Mouse (Mus musculus) lung, postnatal 0 days (tissue): ENCODE measurements around the gene Atxn7l1. TPM values are rescaled to one million over a fixed set of nuclear protein-coding genes. Genes with fewer than 3 reads are reported as not detected.
A peak's percentile ranks its signal among the peaks of the same experiment; 100 is the strongest.

Source experiments
- ATAC-seq: fragments of 200-750 bp; cut with Nextera tagmentation; 2 replicates; pipeline ENCODE4 v1.8.0; 2017; ENCODE audit warnings: moderate library complexity
- DNase-seq: peaks from one replicate; pipeline ENCODE4 v3.0.0-alpha.2; 2016; ENCODE audit warnings: low spot score
- H3K27ac ChIP-seq: fragments of 300-500 bp; sonication (generic); 2 replicates; pipeline ENCODE4 v1.5.1; 2014; ENCODE audit warnings: antibody characterized with exemption, mild to moderate bottlenecking, low read length, mixed read lengths
- H3K27me3 ChIP-seq: fragments of 300-500 bp; sonication (generic); replicated peaks from 2 replicates; pipeline ENCODE4 v1.6.1; 2014; ENCODE audit warnings: low read length, mixed read lengths; ENCODE audit not compliant: insufficient read depth
- H3K36me3 ChIP-seq: fragments of 300-500 bp; sonication (generic); 2 replicates; pipeline ENCODE4 v1.6.1; 2014; ENCODE audit warnings: low read length, mixed read lengths; ENCODE audit not compliant: insufficient read depth
- H3K4me1 ChIP-seq: fragments of 300-500 bp; sonication (generic); 2 replicates; pipeline ENCODE4 v1.6.1; 2014; ENCODE audit warnings: antibody characterized with exemption, low read depth, low read length, mixed read lengths; ENCODE audit not compliant: insufficient read depth
- H3K4me2 ChIP-seq: fragments of 300-500 bp; sonication (generic); replicated peaks from 2 replicates; pipeline ENCODE4 v1.6.1; 2014; ENCODE audit warnings: low read depth, mild to moderate bottlenecking, low read length, moderate library complexity, mixed read lengths
- H3K4me3 ChIP-seq: fragments of 300-500 bp; sonication (generic); 2 replicates; pipeline ENCODE4 v1.5.1; 2014; ENCODE audit warnings: low read depth, low read length
- H3K9ac ChIP-seq: fragments of 300-500 bp; sonication (generic); replicated peaks from 2 replicates; pipeline ENCODE4 v1.6.1; 2014; ENCODE audit warnings: low read depth, mild to moderate bottlenecking
- H3K9me3 ChIP-seq: fragments of 300-500 bp; sonication (generic); 2 replicates; pipeline ENCODE4 v1.6.1; 2016; ENCODE audit warnings: low read length, mixed read lengths
- CTCF ChIP-seq: IDR thresholded peaks from 2 replicates; pipeline ENCODE4 v1.5.1; 2016; ENCODE audit warnings: antibody characterized with exemption, mild to moderate bottlenecking
- EP300 ChIP-seq: IDR thresholded peaks from 2 replicates; pipeline ENCODE4 v1.6.1; 2016; ENCODE audit warnings: antibody characterized with exemption, mild to moderate bottlenecking, control low read depth
- WGBS: fragments of 180-500 bp; shearing (Covaris S2); extraction: QIAGEN DNeasy Blood & Tissue Kit; methylation state at CpG from one replicate; pipeline ENCODE4 v1.1.7; 2014; 5-methylcytosine and 5-hydroxymethylcytosine counted together
- polyA plus RNA-seq: library from polyadenylated mRNA; unstranded; fragments of >200 nt; fragmentation: Nextera tagmentation; extraction: Ambion mirVana; gene quantifications from 2 replicates; pipeline ENCODE4 v1.2.1, GENCODE M21; 2015

Atxn7l1 gene
- polyA plus RNA-seq, 1 experiment from 2014 or later, result 10.2 TPM

DNA sequence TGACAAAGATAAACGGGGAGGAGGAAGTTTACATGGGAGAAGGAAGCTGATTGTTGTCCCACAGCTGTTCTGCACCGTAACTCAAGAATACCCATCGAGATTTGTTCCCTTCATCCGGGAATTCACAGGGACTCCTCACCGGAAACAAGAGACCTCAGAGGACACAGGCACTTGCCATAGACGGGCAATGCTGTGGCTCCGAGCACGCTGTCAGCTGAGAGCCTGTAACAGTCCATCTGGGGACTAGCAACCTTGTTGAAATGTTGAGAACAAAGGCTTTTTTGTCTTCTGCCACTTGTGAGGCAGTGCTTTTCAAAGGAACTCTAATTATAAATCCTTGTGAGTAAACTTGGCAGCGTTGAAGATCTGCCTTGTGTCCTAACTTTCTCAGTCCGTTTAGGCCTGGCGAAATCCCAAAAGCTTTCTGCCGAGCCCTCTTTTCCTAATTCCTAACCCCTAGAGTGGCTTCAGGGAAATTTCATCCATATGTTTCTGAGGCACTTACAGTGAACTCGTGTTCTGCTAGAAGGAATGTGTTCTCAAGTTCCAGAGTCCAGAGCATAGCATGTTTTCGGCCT is 36.5 kb upstream of the Atxn7l1 start:
- H3K4me1 ChIP-seq, result no peaks in the 10 kb centered on the region; the same call in 1 of the 2 replicates
- peak overlapping the region; percentile 51 for H3K27ac ChIP-seq
- ATAC-seq (peak; percentile 88), DNase-seq (peak; percentile 85)
- no peak overlapping the region for H3K4me3 ChIP-seq
- TF ChIP-seq CTCF, result no peak
- peak; percentile 71 for TF ChIP-seq EP300
- H3K4me2 ChIP-seq, result no peak overlapping the region
- no peak overlapping the region for H3K9ac ChIP-seq
- no peaks in the 10 kb centered on the region for H3K9me3 ChIP-seq
- H3K27me3 ChIP-seq, result no peaks in the 10 kb centered on the region
- H3K36me3 ChIP-seq, result no peaks in the 10 kb centered on the region
- WGBS, result 3% methylated on average over 14 of the region's 14 CpGs

DNA sequence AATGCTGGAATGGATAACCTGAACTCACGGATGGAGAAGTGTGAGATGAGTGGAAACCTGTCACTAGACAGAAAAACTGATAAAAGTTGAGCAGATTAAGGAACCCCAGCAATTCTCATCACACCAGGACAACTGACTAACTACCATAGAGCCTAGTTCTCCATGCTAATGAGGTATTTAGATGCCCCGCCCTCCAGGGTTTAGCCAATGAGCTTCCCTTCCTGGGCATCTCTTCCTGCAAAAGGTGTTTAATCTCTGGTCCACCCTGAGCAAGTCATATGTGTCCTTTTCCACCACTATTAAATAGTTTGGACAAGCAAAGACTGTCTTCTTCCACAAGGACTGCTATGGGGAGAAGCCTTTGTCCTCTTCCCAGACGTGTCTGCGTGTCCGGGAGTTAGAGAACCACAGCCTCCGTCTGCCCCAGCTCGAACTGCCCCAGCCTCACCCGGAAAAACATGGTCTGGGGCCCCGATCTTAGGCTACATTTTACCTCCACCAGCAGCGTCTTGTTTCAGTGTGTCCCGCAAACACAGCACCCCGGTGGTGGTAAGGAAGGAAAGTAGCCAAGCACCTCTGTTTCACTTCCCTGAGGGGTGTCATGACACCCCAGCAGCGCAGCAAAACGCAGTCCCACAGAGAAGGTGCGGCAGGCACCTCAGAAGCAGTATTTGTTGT is 28.7 kb upstream of the Atxn7l1 start:
- Histone ChIP-seq H3K4me3 (no peak overlapping the region), H3K9ac (no peak overlapping the region), H3K9me3 (no peaks in the 10 kb centered on the region), H3K4me1 (no peaks in the 10 kb centered on the region), H3K27ac (no peak overlapping the region), H3K36me3 (no peaks in the 10 kb centered on the region), H3K27me3 (no peaks in the 10 kb centered on the region), H3K4me2 (peak overlapping the region; percentile 21; the same call in 1 of the 2 replicates)
- ATAC-seq, result no peak
- WGBS, result 29% methylated on average over 15 of the region's 15 CpGs
- no peak for TF ChIP-seq EP300
- TF ChIP-seq CTCF, result no peak
- DNase-seq, result no peak

DNA sequence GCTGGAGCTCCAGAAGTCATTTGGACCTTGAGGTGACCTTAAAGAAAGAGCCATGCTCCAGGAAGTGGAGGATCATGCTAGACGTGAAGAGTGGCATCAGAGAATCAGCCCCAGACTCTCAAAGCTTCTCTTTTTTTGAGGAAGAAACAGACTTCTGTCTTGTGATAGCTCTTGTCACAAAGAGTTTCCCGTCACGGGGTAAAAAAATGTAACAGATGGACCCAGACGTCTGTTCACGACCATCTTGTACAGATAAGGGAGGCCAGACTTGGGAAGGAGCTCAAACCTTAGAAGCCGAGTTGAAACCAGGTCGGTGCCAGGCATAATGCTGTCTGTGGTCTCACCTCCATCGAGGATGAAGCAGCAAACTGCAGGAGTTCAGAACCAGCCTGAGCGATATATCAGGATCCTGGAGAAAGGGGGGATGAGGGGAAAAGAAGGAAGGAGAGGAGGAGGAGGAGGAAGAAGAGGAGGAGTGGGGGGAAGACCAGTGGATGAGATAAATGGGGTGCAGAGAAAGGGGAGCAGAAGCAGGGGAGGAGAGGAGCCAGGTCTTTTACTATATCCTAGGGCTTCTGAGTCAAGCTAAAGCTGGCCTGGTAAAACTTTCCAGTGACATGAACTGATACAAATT is 21.8 kb upstream of the Atxn7l1 start:
- H3K4me2 ChIP-seq, result no peak overlapping the region
- 60% methylated on average over 9 of the region's 9 CpGs for WGBS
- no peak overlapping the region for H3K27ac ChIP-seq
- DNase-seq, result no peak
- H3K9me3 ChIP-seq, result no peaks in the 10 kb centered on the region
- no peak for TF ChIP-seq EP300
- no peak for TF ChIP-seq CTCF
- no peak for ATAC-seq
- no peak overlapping the region for H3K9ac ChIP-seq
- no peaks in the 10 kb centered on the region for H3K27me3 ChIP-seq
- H3K4me1 ChIP-seq, result no peaks in the 10 kb centered on the region
- no peaks in the 10 kb centered on the region for H3K36me3 ChIP-seq
- H3K4me3 ChIP-seq, result no peak overlapping the region

- H3K4me2 ChIP-seq, result no peak overlapping the region
- TF ChIP-seq EP300 (no peak), CTCF (no peak)
- H3K9ac ChIP-seq, result no peak overlapping the region
- H3K4me1 ChIP-seq, result no peaks in the 10 kb centered on the region
- H3K4me3 ChIP-seq, result no peak overlapping the region
- DNase-seq (no peak), ATAC-seq (no peak)
- no peaks in the 10 kb centered on the region for H3K9me3 ChIP-seq
- H3K27ac ChIP-seq, result no peak overlapping the region
- H3K36me3 ChIP-seq, result no peaks in the 10 kb centered on the region
- H3K27me3 ChIP-seq, result no peaks in the 10 kb centered on the region
Measured at GRCm38 (mm10) chr12:33126243-33126642, 21.2 kb upstream of the Atxn7l1 start.

DNA sequence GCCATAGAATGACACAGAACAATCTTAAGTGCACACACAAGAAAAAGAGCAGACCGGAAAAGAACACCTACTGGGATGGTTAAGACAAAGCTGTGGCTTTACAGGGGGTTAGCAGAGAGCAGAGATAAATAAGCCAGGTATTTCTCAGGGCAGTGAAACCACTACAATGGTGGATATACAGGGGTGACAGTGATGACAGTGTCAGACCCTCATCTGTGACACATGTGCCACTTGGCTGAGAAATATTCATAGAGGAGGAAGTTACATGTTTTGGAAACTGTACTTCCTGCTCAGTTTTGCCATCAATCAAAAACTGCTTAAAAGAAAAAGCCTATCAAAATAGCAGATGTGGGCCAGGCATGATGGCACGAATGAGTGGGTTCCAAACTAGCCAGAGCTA is 19.4 kb upstream of the Atxn7l1 start:
- DNase-seq (no peak), ATAC-seq (no peak)
- Histone ChIP-seq H3K9ac (no peak overlapping the region), H3K27me3 (no peaks in the 10 kb centered on the region), H3K4me3 (no peak overlapping the region), H3K9me3 (no peaks in the 10 kb centered on the region), H3K4me2 (no peak overlapping the region), H3K4me1 (no peaks in the 10 kb centered on the region), H3K36me3 (no peaks in the 10 kb centered on the region), H3K27ac (no peak overlapping the region)
- WGBS, result 58% methylated on average over 2 of the region's 2 CpGs
- no peak for TF ChIP-seq CTCF
- no peak for TF ChIP-seq EP300

DNA sequence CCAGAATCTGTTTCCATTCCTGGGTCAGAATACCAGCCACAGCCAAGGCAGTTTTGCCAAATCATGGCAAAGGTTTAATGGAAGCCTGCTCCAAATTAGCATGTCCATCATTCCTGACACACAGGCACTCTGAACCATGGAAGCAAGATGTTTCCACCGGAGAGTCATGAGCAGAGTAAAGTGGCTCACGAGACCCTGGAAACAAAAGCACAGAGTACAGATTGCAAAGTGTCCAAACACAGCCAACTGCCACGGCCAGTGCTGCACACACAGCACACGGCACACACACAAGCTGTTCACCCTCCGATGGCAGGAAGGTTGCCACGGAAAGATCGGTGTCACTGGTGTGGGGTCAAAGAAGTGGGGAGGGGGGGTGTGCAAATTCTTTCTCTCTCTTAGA is 18.8 kb upstream of the Atxn7l1 start:
- ATAC-seq, result no peak
- Histone ChIP-seq H3K36me3 (no peaks in the 10 kb centered on the region), H3K27me3 (no peaks in the 10 kb centered on the region), H3K4me3 (no peak overlapping the region), H3K9me3 (no peaks in the 10 kb centered on the region), H3K4me1 (no peaks in the 10 kb centered on the region), H3K9ac (no peak overlapping the region), H3K27ac (no peak overlapping the region), H3K4me2 (no peak overlapping the region)
- TF ChIP-seq CTCF (no peak), EP300 (no peak)
- DNase-seq, result no peak
- WGBS, result 43% methylated on average over 7 of the region's 7 CpGs
